Mouse (Mus musculus): ENCODE measurements around the gene Abca14.

GRCm38 (mm10) chr7:120181401-120182230 is 22.1 kb upstream of the Abca14 start:
- TF ChIP-seq CTCF (IDR thresholded peaks at IDR 0.05) (no peak), EP300 (IDR thresholded peaks at IDR 0.05; ENCODE audit: insufficient read depth, low read depth, low read length) (no peak)

Data from heart, adult 2 months (tissue).